Mouse (Mus musculus) adrenal gland, adult (tissue): ENCODE data around the gene Ptbp2.

Experiments used
- DNase-seq, 2 experiments: peaks; one replicate each; pipeline ENCODE4 v3.0.0; 2022 to 2023; ENCODE audit warnings: low spot score in 1 of 2; ENCODE audit not compliant: inconsistent age in 2 of 2

Ptbp2 gene

GRCm38 (mm10) chr3:119784366-119784765, at the start of gene Ptbp2:
Gene Ptbp2 (minus strand): TSS chr3:119784466.
- DNase-seq, result no peak

- DNase-seq, result no peak
Measured at GRCm38 (mm10) chr3:119814678-119815077, 30.4 kb upstream of the Ptbp2 start.

GRCm38 (mm10) chr3:119806123-119806522, 21.9 kb upstream of the Ptbp2 start:
- no peak for DNase-seq

- peak in 1 of 2 experiments; percentile 14 for DNase-seq
Measured at GRCm38 (mm10) chr3:119794677-119795365, 10.6 kb upstream of the Ptbp2 start.

- DNase-seq, result peak; percentile 89 to 96
Measured at GRCm38 (mm10) chr3:119782946-119783701, 1.1 kb downstream of the Ptbp2 start.

GRCm38 (mm10) chr3:119782022-119782945, 2.0 kb downstream of the Ptbp2 start:
- peak; percentile 67 to 88 for DNase-seq

- DNase-seq, result peak in 1 of 2 experiments; percentile 66
Measured at GRCm38 (mm10) chr3:119780876-119781275, 3.4 kb downstream of the Ptbp2 start.

GRCm38 (mm10) chr3:119779261-119779660, 5.0 kb downstream of the Ptbp2 start:
- no peak for DNase-seq

- no peak for DNase-seq
Measured at GRCm38 (mm10) chr3:119778431-119778830, 5.8 kb downstream of the Ptbp2 start.

GRCm38 (mm10) chr3:119776129-119776528, 8.1 kb downstream of the Ptbp2 start:
- DNase-seq, result no peak

GRCm38 (mm10) chr3:119772789-119773188, 11.5 kb downstream of the Ptbp2 start:
- no peak for DNase-seq

- no peak for DNase-seq
Measured at GRCm38 (mm10) chr3:119763772-119764171, 20.5 kb downstream of the Ptbp2 start.

GRCm38 (mm10) chr3:119761732-119762131, 22.5 kb downstream of the Ptbp2 start:
- no peak for DNase-seq

- no peak for DNase-seq
Measured at GRCm38 (mm10) chr3:119753791-119754190, 30.5 kb downstream of the Ptbp2 start.

- no peak for DNase-seq
Measured at GRCm38 (mm10) chr3:119749551-119750249, 34.6 kb downstream of the Ptbp2 start.

GRCm38 (mm10) chr3:119749140-119749539, 35.1 kb downstream of the Ptbp2 start:
- no peak for DNase-seq

GRCm38 (mm10) chr3:119746656-119747055, 37.6 kb downstream of the Ptbp2 start:
- no peak for DNase-seq

GRCm38 (mm10) chr3:119745801-119746200, 38.5 kb downstream of the Ptbp2 start:
- no peak for DNase-seq

GRCm38 (mm10) chr3:119729863-119730262, 54.4 kb downstream of the Ptbp2 start:
- DNase-seq, result no peak

- DNase-seq, result no peak
Measured at GRCm38 (mm10) chr3:119712066-119712465, 72.2 kb downstream of the Ptbp2 start.

GRCm38 (mm10) chr3:119711503-119711902, 72.8 kb downstream of the Ptbp2 start:
- DNase-seq, result no peak
